Mouse (Mus musculus): ENCODE data around the gene Car10.

Gene Car10

GRCm38 (mm10) chr11:93172430-93172829, 74.6 kb downstream of the Car10 start:
- DNase-seq (ENCODE audit: low spot score in 2 of 2): no peak

- no peak for DNase-seq (ENCODE audit: low spot score in 2 of 2)
Observed at GRCm38 (mm10) chr11:93173533-93174308, 75.9 kb downstream of the Car10 start.

GRCm38 (mm10) chr11:93185477-93185876, 87.6 kb downstream of the Car10 start:
- no peak for DNase-seq (ENCODE audit: low spot score in 2 of 2)

GRCm38 (mm10) chr11:93186163-93186562, 88.3 kb downstream of the Car10 start:
- DNase-seq (ENCODE audit: low spot score in 2 of 2): no peak

GRCm38 (mm10) chr11:93188621-93189020, 90.8 kb downstream of the Car10 start:
- DNase-seq (ENCODE audit: low spot score in 2 of 2): no peak

GRCm38 (mm10) chr11:93200046-93200445, 102.2 kb downstream of the Car10 start:
- DNase-seq (ENCODE audit: low spot score in 2 of 2): no peak

- no peak for DNase-seq (ENCODE audit: low spot score in 2 of 2)
Observed at GRCm38 (mm10) chr11:93217457-93217856, 119.6 kb downstream of the Car10 start.

- DNase-seq (ENCODE audit: low spot score in 2 of 2): no peak
Observed at GRCm38 (mm10) chr11:93230057-93230456, 132.2 kb downstream of the Car10 start.

GRCm38 (mm10) chr11:93249771-93250265, 152.0 kb downstream of the Car10 start:
- no peak for DNase-seq (ENCODE audit: low spot score in 2 of 2)

- DNase-seq (ENCODE audit: low spot score in 2 of 2): no peak
Observed at GRCm38 (mm10) chr11:93251766-93252165, 153.9 kb downstream of the Car10 start.

GRCm38 (mm10) chr11:93263979-93264378, 166.2 kb downstream of the Car10 start:
- no peak for DNase-seq (ENCODE audit: low spot score in 2 of 2)

GRCm38 (mm10) chr11:93272016-93272415, 174.2 kb downstream of the Car10 start:
- DNase-seq (ENCODE audit: low spot score in 2 of 2): no peak

GRCm38 (mm10) chr11:93273906-93274305, 176.1 kb downstream of the Car10 start:
- DNase-seq (ENCODE audit: low spot score in 2 of 2): no peak

GRCm38 (mm10) chr11:93293661-93294060, 195.8 kb downstream of the Car10 start:
- no peak for DNase-seq (ENCODE audit: low spot score in 2 of 2)

- DNase-seq (ENCODE audit: low spot score in 2 of 2): no peak
Observed at GRCm38 (mm10) chr11:93309981-93310380, 212.2 kb downstream of the Car10 start.

- DNase-seq (ENCODE audit: low spot score in 2 of 2): no peak
Observed at GRCm38 (mm10) chr11:93337756-93338155, 239.9 kb downstream of the Car10 start.

- DNase-seq (ENCODE audit: low spot score in 2 of 2): no peak
Observed at GRCm38 (mm10) chr11:93343961-93344360, 246.1 kb downstream of the Car10 start.

- no peak for DNase-seq (ENCODE audit: low spot score in 2 of 2)
Observed at GRCm38 (mm10) chr11:93344869-93345268, 247.0 kb downstream of the Car10 start.

GRCm38 (mm10) chr11:93361576-93361975, 263.7 kb downstream of the Car10 start:
- DNase-seq (ENCODE audit: low spot score in 2 of 2): no peak

- no peak for DNase-seq (ENCODE audit: low spot score in 2 of 2)
Observed at GRCm38 (mm10) chr11:93364171-93364570, 266.3 kb downstream of the Car10 start.

GRCm38 (mm10) chr11:93367244-93367643, 269.4 kb downstream of the Car10 start:
- DNase-seq (ENCODE audit: low spot score in 2 of 2): no peak

- no peak for DNase-seq (ENCODE audit: low spot score in 2 of 2)
Observed at GRCm38 (mm10) chr11:93367740-93368139, 269.9 kb downstream of the Car10 start.

- DNase-seq (ENCODE audit: low spot score in 2 of 2): no peak
Observed at GRCm38 (mm10) chr11:93373697-93374354, 276.0 kb downstream of the Car10 start.

Data from natural killer cell, adult 2 months (primary cell).